Mouse (Mus musculus) hindbrain, embryonic 14.5 days (tissue): Measurements from ENCODE around the gene Pex12. TPM values are rescaled to one million over a fixed set of nuclear protein-coding genes. Genes with fewer than 3 reads are reported as not detected.
A peak's percentile ranks its signal among the peaks of the same experiment; 100 is the strongest.

ENCODE experiments used
- ATAC-seq: fragments of 200-750 bp; cut with Nextera tagmentation; 2 replicates; pipeline ENCODE4 v1.8.0; 2017; ENCODE audit warnings: moderate number of reproducible peaks, mild to moderate bottlenecking, moderate TSS enrichment, moderate library complexity; ENCODE audit not compliant: low FRiP score
- DNase-seq: peaks from one replicate; pipeline ENCODE4 v3.0.0-alpha.2; 2015; ENCODE audit warnings: low spot score
- H3K27ac ChIP-seq: fragments of 300-500 bp; sonication (generic); 2 replicates; pipeline ENCODE4 v1.5.1; 2014; ENCODE audit warnings: mild to moderate bottlenecking, moderate library complexity
- H3K27me3 ChIP-seq: fragments of 300-500 bp; sonication (generic); 2 replicates; pipeline ENCODE4 v1.6.1; 2014; ENCODE audit warnings: mild to moderate bottlenecking, low read length, mixed read lengths; ENCODE audit not compliant: control insufficient read depth, insufficient read depth
- H3K36me3 ChIP-seq: fragments of 300-500 bp; sonication (generic); replicated peaks from 2 replicates; pipeline ENCODE4 v1.6.1; 2014; ENCODE audit not compliant: control insufficient read depth, insufficient read depth
- H3K4me1 ChIP-seq: fragments of 300-500 bp; sonication (generic); replicated peaks from 2 replicates; pipeline ENCODE4 v1.6.1; 2014; ENCODE audit warnings: antibody characterized with exemption, low read length, mixed read lengths; ENCODE audit not compliant: control insufficient read depth, insufficient read depth
- H3K4me2 ChIP-seq: fragments of 300-500 bp; sonication (generic); replicated peaks from 2 replicates; pipeline ENCODE4 v1.6.1; 2014; ENCODE audit warnings: mild to moderate bottlenecking, moderate library complexity
- H3K4me3 ChIP-seq: fragments of 300-500 bp; sonication (generic); replicated peaks from 2 replicates; pipeline ENCODE4 v1.5.1; 2014; ENCODE audit warnings: mild to moderate bottlenecking, low read length
- H3K9ac ChIP-seq: fragments of 300-500 bp; sonication (generic); 2 replicates; pipeline ENCODE4 v1.6.1; 2014
- H3K9me3 ChIP-seq: fragments of 300-500 bp; sonication (generic); 2 replicates; pipeline ENCODE4 v1.6.1; 2016; ENCODE audit warnings: low read length; ENCODE audit not compliant: control insufficient read depth
- WGBS: fragments of 180-500 bp; shearing (Covaris S2); extraction: QIAGEN DNeasy Blood & Tissue Kit; methylation state at CpG from one replicate; pipeline ENCODE4 v1.1.7; 2014; 5-methylcytosine and 5-hydroxymethylcytosine counted together
- polyA plus RNA-seq: library from polyadenylated mRNA; unstranded; fragments of >200 nt; fragmentation: Nextera tagmentation; extraction: Ambion mirVana; gene quantifications from 2 replicates; pipeline ENCODE4 v1.2.1, GENCODE M21; 2014

The Pex12 gene
- polyA plus RNA-seq, 1 experiment from 2014 or later, result 14.9 TPM

DNA sequence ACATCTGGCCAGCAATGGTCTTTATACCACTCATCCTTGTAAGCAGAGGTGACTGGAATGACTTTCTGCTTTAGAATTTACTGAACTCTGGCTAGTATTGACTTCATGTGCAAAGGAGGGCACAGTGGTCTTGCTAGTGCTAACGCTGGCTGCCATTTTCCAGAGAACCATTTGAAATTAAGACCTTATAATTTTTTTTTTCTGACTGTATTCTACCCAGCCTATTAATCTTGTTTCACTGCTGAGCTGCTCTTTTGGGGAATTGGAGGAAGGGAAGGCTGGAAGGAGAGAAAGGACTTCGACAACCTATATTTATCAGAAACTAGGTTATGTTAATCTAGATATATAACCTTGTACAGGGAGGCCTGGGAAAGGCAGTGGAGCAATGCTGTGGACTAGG is 2.1 kb upstream of the Pex12 start:
- ATAC-seq (no peak), DNase-seq (no peak)
- no peaks in the 10 kb centered on the region for H3K9me3 ChIP-seq
- 78% methylated on average over 2 of the region's 2 CpGs for WGBS
- H3K36me3 ChIP-seq, result peaks cover 11% of the 10 kb centered on the region; the same call in 1 of the 2 replicates
- H3K4me2 ChIP-seq, result peak overlapping the region; percentile 63
- H3K27me3 ChIP-seq, result no peaks in the 10 kb centered on the region
- H3K27ac ChIP-seq, result no peak overlapping the region
- H3K4me1 ChIP-seq, result peaks cover 22% of the 10 kb centered on the region
- peak overlapping the region; percentile 90 for H3K9ac ChIP-seq
- H3K4me3 ChIP-seq, result no peak overlapping the region

DNA sequence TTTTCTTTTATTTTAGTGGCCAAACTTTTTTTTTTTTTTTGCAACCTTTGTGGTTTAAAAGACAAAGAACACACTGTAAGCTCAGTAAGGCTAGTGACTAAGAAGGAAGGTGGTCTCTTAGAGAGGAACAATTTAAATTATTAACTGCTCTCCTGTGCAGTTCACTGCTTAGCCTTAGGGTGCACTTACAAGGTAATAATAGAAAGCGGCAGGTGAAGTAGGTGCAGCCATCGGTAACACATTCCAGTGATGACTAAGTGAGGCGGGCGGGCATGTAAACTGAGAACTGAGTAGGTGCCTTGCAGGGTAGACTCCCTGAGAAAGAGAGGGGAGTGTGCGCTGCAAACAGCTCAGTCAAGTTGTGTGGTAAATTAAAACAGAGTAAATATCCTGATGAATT is 1.4 kb upstream of the Pex12 start:
- H3K4me2 ChIP-seq, result peak overlapping the region; percentile 63
- no peak for ATAC-seq
- no peaks in the 10 kb centered on the region for H3K27me3 ChIP-seq
- peak overlapping the region; percentile 80 for H3K4me3 ChIP-seq
- H3K9ac ChIP-seq, result peak overlapping the region; percentile 90
- H3K9me3 ChIP-seq, result no peaks in the 10 kb centered on the region
- peaks cover 8% of the 10 kb centered on the region; the same call in 1 of the 2 replicates for H3K36me3 ChIP-seq
- no peak for DNase-seq
- WGBS, result 61% methylated on average over 5 of the region's 5 CpGs
- H3K4me1 ChIP-seq, result peaks cover 22% of the 10 kb centered on the region
- no peak overlapping the region for H3K27ac ChIP-seq

DNA sequence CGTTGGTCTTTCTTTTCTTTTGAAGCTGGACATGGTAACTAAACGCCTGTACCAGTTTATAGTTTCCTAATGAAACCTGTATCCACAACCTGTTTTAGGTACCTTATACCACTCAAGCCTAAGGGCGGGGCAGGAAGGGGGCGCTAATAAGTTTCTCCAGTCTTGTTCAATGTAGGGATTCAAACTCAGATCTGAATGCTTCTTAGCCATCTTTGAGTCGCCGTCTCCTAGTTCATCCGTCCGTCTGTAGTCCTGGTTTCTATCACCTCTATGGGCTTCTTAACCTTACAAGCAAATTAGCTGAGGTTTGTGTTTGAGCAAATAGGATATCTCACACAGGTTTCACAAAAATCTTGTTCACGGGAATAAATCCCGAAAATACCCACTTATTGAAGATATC is 262 bp downstream of the Pex12 start:
- peaks cover 2% of the 10 kb centered on the region for H3K36me3 ChIP-seq
- peak overlapping the region; percentile 80 for H3K4me3 ChIP-seq
- H3K4me1 ChIP-seq, result peaks cover 34% of the 10 kb centered on the region
- peak overlapping the region; percentile 94 for H3K27ac ChIP-seq
- DNase-seq (no peak), ATAC-seq (no peak)
- H3K4me2 ChIP-seq, result peak overlapping the region; percentile 63
- no peaks in the 10 kb centered on the region for H3K27me3 ChIP-seq
- 11% methylated on average over 10 of the region's 10 CpGs for WGBS
- no peaks in the 10 kb centered on the region for H3K9me3 ChIP-seq
- peak overlapping the region; percentile 90 for H3K9ac ChIP-seq

DNA sequence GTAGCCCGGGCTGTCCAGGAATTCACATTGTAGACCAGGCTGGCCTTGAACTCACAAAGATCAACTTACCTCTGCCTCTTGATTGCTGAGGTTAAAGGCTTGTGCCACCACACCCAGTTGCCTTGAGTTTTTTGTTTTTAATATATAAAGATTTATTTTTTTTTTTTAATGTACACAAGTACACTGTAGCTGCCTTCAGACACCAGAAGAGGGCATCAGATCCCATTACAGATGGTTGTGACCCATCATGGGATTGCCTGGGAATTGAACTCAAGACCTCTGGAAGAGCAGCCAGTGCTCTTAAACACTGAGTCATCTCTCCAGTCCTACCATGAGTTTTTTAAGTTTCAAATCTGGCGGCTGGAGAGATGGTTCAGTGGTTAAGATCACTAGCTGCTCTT is 955 bp downstream of the Pex12 start:
- WGBS, result 66% methylated on average over 2 of the region's 2 CpGs
- Histone ChIP-seq H3K9me3 (no peaks in the 10 kb centered on the region), H3K27me3 (no peaks in the 10 kb centered on the region), H3K27ac (no peak overlapping the region), H3K4me1 (peaks cover 35% of the 10 kb centered on the region), H3K4me3 (no peak overlapping the region), H3K36me3 (peaks cover 9% of the 10 kb centered on the region), H3K4me2 (no peak overlapping the region), H3K9ac (no peak overlapping the region)
- DNase-seq, result no peak
- no peak for ATAC-seq

DNA sequence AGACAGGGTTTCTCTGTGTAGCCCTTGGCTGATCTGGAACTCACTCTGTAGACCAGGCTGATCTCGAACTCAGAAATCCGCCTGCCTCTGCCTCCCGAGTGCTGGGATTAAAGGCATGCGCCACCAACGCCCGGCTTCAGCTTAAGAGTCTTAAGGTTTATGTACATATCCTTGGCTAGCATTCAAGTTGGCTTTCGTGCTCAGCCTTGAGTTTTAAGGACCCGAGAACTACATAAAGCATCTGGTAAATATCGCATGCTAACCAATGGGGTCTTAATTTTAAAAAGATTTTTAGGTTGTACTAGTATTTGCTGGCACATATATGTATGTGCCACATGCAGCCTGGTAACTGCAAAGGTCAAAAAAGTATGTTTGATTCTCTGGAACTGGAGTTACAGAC is 2.7 kb downstream of the Pex12 start:
- Histone ChIP-seq H3K9me3 (no peaks in the 10 kb centered on the region), H3K4me3 (no peak overlapping the region), H3K4me2 (peak overlapping the region; percentile 84), H3K27me3 (no peaks in the 10 kb centered on the region), H3K4me1 (peaks cover 28% of the 10 kb centered on the region), H3K9ac (no peak overlapping the region), H3K27ac (no peak overlapping the region), H3K36me3 (peaks cover 24% of the 10 kb centered on the region)
- WGBS, result 92% methylated on average over 9 of the region's 9 CpGs
- DNase-seq (no peak), ATAC-seq (no peak)

DNA sequence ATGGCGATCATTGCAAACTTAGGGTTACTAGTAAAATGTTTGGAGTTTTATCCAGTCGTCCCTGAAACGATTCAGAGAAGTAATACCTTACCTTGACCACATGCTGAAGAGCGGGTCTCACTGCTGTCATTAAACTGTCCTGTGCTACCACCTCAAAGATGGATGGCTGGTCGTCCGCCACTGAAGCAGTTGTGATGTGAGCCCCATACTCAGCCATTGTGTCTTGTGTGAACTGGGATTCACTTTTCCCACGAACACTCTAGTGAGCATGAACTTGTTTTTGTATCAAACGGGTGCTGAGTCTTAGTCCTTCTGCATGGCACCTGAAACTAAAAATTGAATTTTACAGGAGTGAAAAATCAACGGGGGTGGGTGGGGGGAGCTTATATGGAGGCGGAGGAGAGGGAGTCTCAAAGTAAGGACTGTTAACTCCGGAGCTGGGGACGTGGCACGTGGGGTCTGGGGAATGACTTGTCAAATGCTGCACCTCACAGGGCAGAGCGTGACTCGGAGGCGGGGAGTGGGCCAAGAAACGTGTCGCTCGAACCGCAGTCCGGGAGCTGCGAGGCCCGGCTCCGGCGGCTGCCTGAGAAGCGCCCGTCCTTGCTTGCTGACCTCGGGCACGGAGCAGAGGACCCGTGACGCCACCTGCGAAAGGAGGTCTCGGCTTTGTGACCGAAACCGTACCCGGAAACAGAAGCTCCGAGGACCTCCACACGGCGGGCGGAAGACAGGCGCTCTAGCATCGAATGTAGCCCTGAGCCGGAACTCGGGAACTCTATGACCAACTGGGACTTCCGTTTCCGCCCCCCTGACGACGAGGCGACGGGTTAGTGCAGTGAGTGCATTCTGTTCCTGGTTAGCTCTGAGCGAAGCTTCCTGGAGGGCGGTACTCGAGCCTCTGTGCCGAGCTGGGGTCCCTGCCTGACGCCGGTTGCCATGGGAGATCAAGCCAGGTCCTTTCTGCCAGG is 3.9 kb downstream of the Pex12 start, which contains the start of gene Ap2b1:
Ap2b1 (plus strand) TSS at position 800 of the 971 bp plus-strand sequence.
- H3K27me3 ChIP-seq, result no peaks in the 10 kb centered on the region
- H3K4me1 ChIP-seq, result peaks cover 24% of the 10 kb centered on the region
- peak; percentile 92 for ATAC-seq
- peak within 1 kb of the TSS; percentile 73 for H3K9ac ChIP-seq
- peaks cover 24% of the 10 kb centered on the region for H3K36me3 ChIP-seq
- H3K27ac ChIP-seq, result peak within 1 kb of the TSS; percentile 90
- 2% methylated on average over 56 of the region's 56 CpGs for WGBS
- H3K4me3 ChIP-seq, result peak within 1 kb of the TSS; percentile 59
- DNase-seq, result peak; percentile 93
- H3K9me3 ChIP-seq, result no peaks in the 10 kb centered on the region
- H3K4me2 ChIP-seq, result peak within 1 kb of the TSS; percentile 84

DNA sequence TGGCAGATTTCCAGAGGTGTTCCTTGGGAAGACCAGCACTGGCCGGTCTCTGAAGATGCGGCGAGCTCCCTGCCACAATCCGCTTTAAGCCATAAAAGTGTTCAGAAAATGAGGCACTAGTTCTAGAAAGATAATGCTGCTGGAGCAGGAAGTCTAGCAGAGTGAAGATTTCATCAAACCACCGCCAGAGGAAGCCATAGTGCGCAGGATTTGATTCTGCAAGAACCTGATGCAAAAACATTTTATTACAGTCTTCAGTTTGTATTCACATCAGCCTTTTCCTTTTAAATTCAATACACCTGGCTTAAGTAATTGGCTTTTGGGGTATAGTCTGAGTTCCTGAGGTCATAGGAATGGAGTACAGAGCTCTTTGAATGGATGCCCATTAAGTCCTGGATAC is 4.6 kb downstream of the Pex12 start:
- Histone ChIP-seq H3K27ac (no peak overlapping the region), H3K4me3 (peak overlapping the region; percentile 59), H3K4me1 (peaks cover 28% of the 10 kb centered on the region), H3K36me3 (peaks cover 24% of the 10 kb centered on the region), H3K4me2 (peak overlapping the region; percentile 84), H3K9me3 (no peaks in the 10 kb centered on the region), H3K27me3 (no peaks in the 10 kb centered on the region), H3K9ac (peak overlapping the region; percentile 73)
- ATAC-seq (no peak), DNase-seq (no peak)
- WGBS, result 70% methylated on average over 6 of the region's 6 CpGs

DNA sequence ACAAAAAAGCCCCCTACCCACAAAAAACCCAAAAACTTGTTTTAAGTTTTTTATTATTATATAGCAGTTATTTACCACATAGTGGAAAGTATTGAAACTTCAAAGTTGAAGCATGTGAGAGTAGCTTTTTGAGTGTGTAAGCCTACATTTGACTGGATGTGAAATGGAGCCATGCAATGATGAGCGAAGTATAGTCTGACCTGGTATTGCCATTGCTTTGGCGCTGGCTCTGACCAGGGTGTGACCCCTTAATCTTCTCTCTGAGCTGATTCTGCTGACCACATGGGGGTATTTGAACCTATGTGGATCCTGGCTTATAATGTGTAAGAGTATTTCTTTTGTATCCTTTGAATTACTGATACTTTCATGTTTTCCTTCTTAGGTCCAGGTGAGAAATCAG is 8.3 kb downstream of the Pex12 start:
- Histone ChIP-seq H3K9ac (no peak overlapping the region), H3K27ac (no peak overlapping the region), H3K4me2 (no peak overlapping the region; the same call in 1 of the 2 replicates), H3K27me3 (no peaks in the 10 kb centered on the region), H3K4me1 (peaks cover 42% of the 10 kb centered on the region), H3K9me3 (no peaks in the 10 kb centered on the region), H3K36me3 (peaks cover 24% of the 10 kb centered on the region), H3K4me3 (no peak overlapping the region)
- DNase-seq (no peak), ATAC-seq (no peak)
- WGBS, result 88% methylated on average over 2 of the region's 2 CpGs

DNA sequence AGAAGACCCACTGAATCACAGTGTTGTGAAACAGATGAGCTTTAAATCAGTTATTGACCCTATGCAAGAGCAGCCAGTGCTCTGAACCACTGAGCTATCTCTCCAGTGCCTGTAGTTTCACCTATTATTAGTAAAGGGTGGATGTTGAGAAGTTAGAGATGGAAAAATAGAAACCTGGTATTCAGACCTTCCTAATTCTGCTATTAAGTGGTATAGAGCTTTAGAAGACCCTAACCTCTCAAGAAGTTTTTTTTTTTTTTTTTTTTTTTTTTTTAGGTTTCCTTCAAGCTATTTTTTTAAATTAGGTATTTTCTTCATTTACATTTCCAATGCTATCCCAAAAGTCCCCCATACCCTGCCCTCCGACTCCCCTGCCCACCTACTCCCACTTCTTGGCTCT is 9.2 kb downstream of the Pex12 start:
- Histone ChIP-seq H3K9me3 (no peaks in the 10 kb centered on the region), H3K27me3 (no peaks in the 10 kb centered on the region), H3K36me3 (peaks cover 24% of the 10 kb centered on the region), H3K4me3 (peak overlapping the region; percentile 64; the same call in 1 of the 2 replicates), H3K27ac (no peak overlapping the region), H3K4me2 (peak overlapping the region; percentile 94), H3K9ac (peak overlapping the region; percentile 74; the same call in 1 of the 2 replicates), H3K4me1 (peaks cover 41% of the 10 kb centered on the region)
- WGBS, result 91% methylated on average over 1 of the region's 1 CpGs
- ATAC-seq (no peak), DNase-seq (no peak)
